Mouse (Mus musculus) forebrain, embryonic 12.5 days (tissue): ENCODE results near the gene Cntnap2. TPM values are rescaled to one million over a fixed set of nuclear protein-coding genes. Genes with fewer than 3 reads are reported as not detected.
A peak's percentile ranks its signal among the peaks of the same experiment; 100 is the strongest.
"Not testable (repeated sequence)": the region's sequence is repeated elsewhere in the genome, so short reads cannot be mapped to it uniquely, and the experiment has no call there.

Source experiments
- ATAC-seq: fragments of 200-750 bp; cut with Nextera tagmentation; 2 replicates; pipeline ENCODE4 v1.8.0; 2017; ENCODE audit warnings: moderate TSS enrichment; ENCODE audit not compliant: low FRiP score
- H3K27ac ChIP-seq: fragments of 300-500 bp; sonication (generic); 2 replicates; pipeline ENCODE4 v1.5.1; 2016; ENCODE audit warnings: mild to moderate bottlenecking
- H3K27me3 ChIP-seq: fragments of 300-500 bp; sonication (generic); 2 replicates; pipeline ENCODE4 v1.6.1; 2016; ENCODE audit warnings: mild to moderate bottlenecking
- H3K36me3 ChIP-seq: fragments of 300-500 bp; sonication (generic); replicated peaks from 2 replicates; pipeline ENCODE4 v1.6.1; 2016; ENCODE audit warnings: mild to moderate bottlenecking
- H3K4me1 ChIP-seq: fragments of 300-500 bp; sonication (generic); 2 replicates; pipeline ENCODE4 v1.6.1; 2016
- H3K4me2 ChIP-seq: fragments of 300-500 bp; sonication (generic); 2 replicates; pipeline ENCODE4 v1.6.1; 2016; ENCODE audit warnings: mild to moderate bottlenecking, moderate library complexity
- H3K4me3 ChIP-seq: fragments of 300-500 bp; sonication (generic); replicated peaks from 2 replicates; pipeline ENCODE4 v1.5.1; 2016; ENCODE audit warnings: mild to moderate bottlenecking
- H3K9ac ChIP-seq: fragments of 300-500 bp; sonication (generic); 2 replicates; pipeline ENCODE4 v1.6.1; 2016; ENCODE audit warnings: mild to moderate bottlenecking
- H3K9me3 ChIP-seq: fragments of 300-500 bp; sonication (generic); 2 replicates; pipeline ENCODE4 v1.6.1; 2016
- WGBS: fragments of 180-500 bp; shearing (Covaris S2); methylation state at CpG from one replicate; pipeline ENCODE4 v1.1.7; 2016; 5-methylcytosine and 5-hydroxymethylcytosine counted together
- polyA plus RNA-seq: library from polyadenylated mRNA; unstranded; fragments of >200 nt; fragmentation: Nextera tagmentation; extraction: Ambion mirVana; gene quantifications from 2 replicates; pipeline ENCODE4 v1.2.1, GENCODE M21; 2016

Cntnap2 gene
- polyA plus RNA-seq, 1 experiment from 2014 or later: 99.3 TPM

- Histone ChIP-seq H3K27me3 (no peaks in the 10 kb centered on the region), H3K27ac (no peak overlapping the region), H3K36me3 (no peaks in the 10 kb centered on the region), H3K4me2 (no peak overlapping the region), H3K4me1 (no peaks in the 10 kb centered on the region), H3K9ac (no peak overlapping the region), H3K4me3 (no peak overlapping the region), H3K9me3 (no peaks in the 10 kb centered on the region)
- 76% methylated on average over 2 of the region's 2 CpGs for WGBS
- ATAC-seq: no peak
Measured at GRCm38 (mm10) chr6:47182252-47182651, 2123.1 kb downstream of the Cntnap2 start.

- no peaks in the 10 kb centered on the region for H3K4me1 ChIP-seq
Measured at GRCm38 (mm10) chr6:47182756-47183155, 2123.6 kb downstream of the Cntnap2 start.

GRCm38 (mm10) chr6:47183850-47184249, 2124.7 kb downstream of the Cntnap2 start:
- H3K9me3 ChIP-seq, H3K27me3 ChIP-seq: not testable (repeated sequence)

More at GRCm38 (mm10) chr6:47182756-47183155, 2123.6 kb downstream of the Cntnap2 start:
- no peak overlapping the region for H3K9ac ChIP-seq
- no peaks in the 10 kb centered on the region for H3K36me3 ChIP-seq
- WGBS: 71% methylated on average over 1 of the region's 1 CpGs
- no peak for ATAC-seq
- no peak overlapping the region for H3K27ac ChIP-seq
- H3K4me2 ChIP-seq: no peak overlapping the region
- H3K27me3 ChIP-seq: no peaks in the 10 kb centered on the region
- H3K9me3 ChIP-seq: no peaks in the 10 kb centered on the region
- no peak overlapping the region for H3K4me3 ChIP-seq

GRCm38 (mm10) chr6:47188193-47188592, 2129.0 kb downstream of the Cntnap2 start:
- H3K9ac ChIP-seq: no peak overlapping the region
- no peaks in the 10 kb centered on the region for H3K27me3 ChIP-seq
- H3K36me3 ChIP-seq: no peaks in the 10 kb centered on the region
- H3K4me1 ChIP-seq: 0 out of 2 replicates have a peak, but pooled peaks cover 2% of the 10 kb centered on the region
- no peaks in the 10 kb centered on the region for H3K9me3 ChIP-seq
- 65% methylated on average over 7 of the region's 7 CpGs for WGBS
- no peak for ATAC-seq
- no peak overlapping the region for H3K4me3 ChIP-seq
- no peak overlapping the region for H3K27ac ChIP-seq
- H3K4me2 ChIP-seq: no peak overlapping the region

More at GRCm38 (mm10) chr6:47183850-47184249, 2124.7 kb downstream of the Cntnap2 start:
- not testable (repeated sequence) for H3K9ac ChIP-seq, H3K36me3 ChIP-seq, H3K4me3 ChIP-seq, H3K27ac ChIP-seq, H3K4me2 ChIP-seq, ATAC-seq, H3K4me1 ChIP-seq

GRCm38 (mm10) chr6:47188596-47188995, 2129.4 kb downstream of the Cntnap2 start:
- H3K9me3 ChIP-seq, H3K27me3 ChIP-seq, H3K4me1 ChIP-seq, ATAC-seq, H3K9ac ChIP-seq, H3K36me3 ChIP-seq, H3K4me3 ChIP-seq, H3K27ac ChIP-seq, H3K4me2 ChIP-seq: not testable (repeated sequence)
- WGBS: 90% methylated on average over 6 of the region's 6 CpGs

GRCm38 (mm10) chr6:47190282-47190681, 2131.1 kb downstream of the Cntnap2 start:
- no peak overlapping the region for H3K4me2 ChIP-seq
- no peak overlapping the region for H3K27ac ChIP-seq
- whole genome bisulfite sequencing: 76% methylated on average over 7 of the region's 7 CpGs
- H3K9me3 ChIP-seq: no peaks in the 10 kb centered on the region
- no peak overlapping the region for H3K9ac ChIP-seq
- 0 out of 2 replicates have a peak, but pooled peaks cover 2% of the 10 kb centered on the region for H3K4me1 ChIP-seq
- no peak overlapping the region for H3K4me3 ChIP-seq
- H3K36me3 ChIP-seq: no peaks in the 10 kb centered on the region
- H3K27me3 ChIP-seq: no peaks in the 10 kb centered on the region
- no peak for ATAC-seq

- Histone ChIP-seq H3K4me2 (peak overlapping the region; percentile 30; the same call in 1 of the 2 replicates), H3K4me1 (0 out of 2 replicates have a peak, but pooled peaks cover 2% of the 10 kb centered on the region), H3K9ac (no peak overlapping the region), H3K27ac (no peak overlapping the region), H3K27me3 (no peaks in the 10 kb centered on the region), H3K9me3 (no peaks in the 10 kb centered on the region), H3K4me3 (no peak overlapping the region), H3K36me3 (no peaks in the 10 kb centered on the region)
- WGBS: 20% methylated on average over 7 of the region's 7 CpGs
- no peak for ATAC-seq
Measured at GRCm38 (mm10) chr6:47191277-47191800, 2132.2 kb downstream of the Cntnap2 start.

GRCm38 (mm10) chr6:47191940-47192339, 2132.8 kb downstream of the Cntnap2 start:
- Histone ChIP-seq H3K27me3 (no peaks in the 10 kb centered on the region), H3K36me3 (no peaks in the 10 kb centered on the region), H3K9ac (no peak overlapping the region), H3K4me1 (peaks cover 2% of the 10 kb centered on the region; the same call in 1 of the 2 replicates), H3K27ac (no peak overlapping the region), H3K4me2 (peak overlapping the region; percentile 30; the same call in 1 of the 2 replicates), H3K4me3 (no peak overlapping the region), H3K9me3 (no peaks in the 10 kb centered on the region)
- 83% methylated on average over 10 of the region's 10 CpGs for WGBS
- no peak for ATAC-seq

- WGBS: 81% methylated on average over 9 of the region's 9 CpGs
- no peak for ATAC-seq
- Histone ChIP-seq H3K9me3 (no peaks in the 10 kb centered on the region), H3K4me1 (peaks cover 8% of the 10 kb centered on the region; the same call in 1 of the 2 replicates), H3K4me3 (no peak overlapping the region), H3K36me3 (no peaks in the 10 kb centered on the region), H3K4me2 (no peak overlapping the region), H3K27me3 (no peaks in the 10 kb centered on the region), H3K9ac (no peak overlapping the region), H3K27ac (no peak overlapping the region)
Measured at GRCm38 (mm10) chr6:47192478-47192877, 2133.3 kb downstream of the Cntnap2 start.

GRCm38 (mm10) chr6:47197570-47197969, 2138.4 kb downstream of the Cntnap2 start:
- Histone ChIP-seq H3K9me3 (0 out of 2 replicates have a peak, but pooled peaks cover 4% of the 10 kb centered on the region), H3K27ac (peak overlapping the region; percentile 54), H3K9ac (no peak overlapping the region), H3K4me1 (peaks cover 19% of the 10 kb centered on the region; the same call in 1 of the 2 replicates), H3K27me3 (no peaks in the 10 kb centered on the region), H3K4me3 (no peak overlapping the region), H3K4me2 (no peak overlapping the region), H3K36me3 (no peaks in the 10 kb centered on the region)
- ATAC-seq: peak; percentile 60; the same call in 1 of the 2 replicates

- ATAC-seq: no peak
Measured at GRCm38 (mm10) chr6:47200671-47201070, 2141.5 kb downstream of the Cntnap2 start.

GRCm38 (mm10) chr6:47208031-47208430, 2148.9 kb downstream of the Cntnap2 start:
- no peaks in the 10 kb centered on the region for H3K9me3 ChIP-seq
- H3K36me3 ChIP-seq: no peaks in the 10 kb centered on the region
- no peaks in the 10 kb centered on the region for H3K4me1 ChIP-seq
- no peak for ATAC-seq
- H3K9ac ChIP-seq: no peak overlapping the region
- no peak overlapping the region for H3K4me2 ChIP-seq
- H3K4me3 ChIP-seq: no peak overlapping the region
- H3K27me3 ChIP-seq: no peaks in the 10 kb centered on the region
- H3K27ac ChIP-seq: no peak overlapping the region
- WGBS: 90% methylated on average over 1 of the region's 1 CpGs

More at GRCm38 (mm10) chr6:47200671-47201070, 2141.5 kb downstream of the Cntnap2 start:
- Histone ChIP-seq H3K4me2 (no peak overlapping the region), H3K27me3 (no peaks in the 10 kb centered on the region), H3K27ac (no peak overlapping the region), H3K9ac (no peak overlapping the region), H3K9me3 (0 out of 2 replicates have a peak, but pooled peaks cover 4% of the 10 kb centered on the region), H3K4me3 (no peak overlapping the region), H3K4me1 (peaks cover 19% of the 10 kb centered on the region; the same call in 1 of the 2 replicates), H3K36me3 (no peaks in the 10 kb centered on the region)

GRCm38 (mm10) chr6:47214731-47215130, 2155.6 kb downstream of the Cntnap2 start:
- Histone ChIP-seq H3K36me3 (no peaks in the 10 kb centered on the region), H3K9ac (no peak overlapping the region), H3K4me3 (no peak overlapping the region), H3K4me1 (no peaks in the 10 kb centered on the region), H3K9me3 (no peaks in the 10 kb centered on the region), H3K27me3 (no peaks in the 10 kb centered on the region), H3K4me2 (no peak overlapping the region), H3K27ac (no peak overlapping the region)
- ATAC-seq: no peak
